Mouse (Mus musculus): ENCODE data around the gene Jmjd7.

Gene Jmjd7

DNA sequence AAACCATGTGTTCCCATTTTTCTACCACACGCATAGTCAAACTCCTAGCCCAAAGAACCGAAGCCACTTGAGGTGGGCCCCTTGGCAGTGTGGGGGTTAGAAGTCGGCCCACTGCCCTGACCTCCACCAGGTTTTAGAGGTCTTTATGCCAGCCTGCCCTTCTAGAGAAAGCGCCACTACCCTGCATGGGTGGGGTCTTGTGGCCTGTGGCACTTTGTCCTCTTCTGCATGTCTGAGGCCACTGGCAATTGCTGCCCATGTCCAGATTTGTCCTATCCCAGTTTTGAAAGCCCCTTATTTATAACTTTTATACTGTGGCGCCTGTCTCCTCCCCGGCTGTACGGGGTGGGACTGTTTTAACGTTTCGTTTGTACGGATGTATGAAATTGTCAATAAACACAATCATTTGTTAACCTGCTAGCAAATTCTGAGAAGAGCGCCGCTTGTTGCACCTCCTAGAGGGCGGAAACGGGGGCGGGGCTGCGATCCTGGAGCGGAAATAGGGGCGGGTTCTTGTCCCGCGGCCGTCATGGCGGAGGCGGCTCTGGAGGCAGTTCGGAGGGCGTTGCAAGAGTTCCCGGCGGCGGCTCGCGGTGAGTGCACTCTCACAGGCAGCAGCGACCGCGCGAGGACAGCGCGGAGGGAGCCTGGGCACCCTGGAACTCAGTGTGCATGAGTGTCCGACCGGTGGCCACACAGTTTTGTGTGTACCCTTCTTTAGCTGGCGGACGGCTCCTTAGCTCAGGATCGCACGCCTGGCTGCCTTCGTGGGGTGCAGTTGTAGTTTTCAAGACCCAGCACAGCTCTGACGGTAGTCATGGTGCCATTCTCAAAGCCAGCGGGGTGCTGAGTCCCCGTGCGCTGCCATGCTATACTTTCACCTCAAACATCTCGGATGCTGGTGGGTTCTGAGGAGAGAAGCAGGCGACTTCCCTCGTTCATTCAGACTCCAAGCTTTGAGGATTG lies at the start of gene Jmjd7, which contains the start of gene Gm28042:
Gene Jmjd7 (plus strand): TSS at position 500 of the 966 bp plus-strand sequence.
Gene Gm28042 (plus strand): TSS at position 510 of the 966 bp plus-strand sequence.
- peak; percentile 85 for DNase-seq (ENCODE audit: low read depth, low spot score)

DNA sequence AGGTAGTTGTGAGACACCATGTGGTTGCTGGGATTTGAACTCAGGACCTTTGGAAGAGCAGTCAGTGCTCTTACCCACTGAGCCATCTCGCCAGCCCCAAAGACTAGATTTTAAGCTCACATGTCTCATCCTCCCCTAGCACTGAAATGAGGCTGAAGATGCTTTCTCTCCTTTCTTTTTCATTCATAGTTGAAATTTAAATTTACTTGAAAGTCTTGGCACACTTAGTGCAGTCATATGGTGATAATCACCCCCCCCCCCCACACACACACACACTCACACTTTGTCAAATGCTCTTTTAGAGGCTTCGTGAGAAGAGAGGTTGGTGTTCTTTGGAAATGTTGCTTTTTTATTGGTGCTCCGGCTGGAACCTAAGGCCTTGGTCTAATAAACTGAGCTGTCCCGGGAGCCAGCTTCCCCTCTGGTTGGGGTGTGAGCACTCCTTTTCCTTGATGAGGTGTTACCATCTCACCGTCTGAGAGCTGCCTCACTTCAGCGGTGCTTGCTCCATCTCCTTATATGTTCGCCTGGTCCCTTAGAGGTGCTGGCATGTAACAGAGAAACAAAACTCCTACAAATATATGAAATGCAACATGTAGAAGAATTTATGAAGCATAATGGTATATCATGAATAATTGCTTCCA lies 46.8 kb upstream of the Jmjd7 start:
- no peak for DNase-seq (ENCODE audit: low read depth, low spot score)

DNA sequence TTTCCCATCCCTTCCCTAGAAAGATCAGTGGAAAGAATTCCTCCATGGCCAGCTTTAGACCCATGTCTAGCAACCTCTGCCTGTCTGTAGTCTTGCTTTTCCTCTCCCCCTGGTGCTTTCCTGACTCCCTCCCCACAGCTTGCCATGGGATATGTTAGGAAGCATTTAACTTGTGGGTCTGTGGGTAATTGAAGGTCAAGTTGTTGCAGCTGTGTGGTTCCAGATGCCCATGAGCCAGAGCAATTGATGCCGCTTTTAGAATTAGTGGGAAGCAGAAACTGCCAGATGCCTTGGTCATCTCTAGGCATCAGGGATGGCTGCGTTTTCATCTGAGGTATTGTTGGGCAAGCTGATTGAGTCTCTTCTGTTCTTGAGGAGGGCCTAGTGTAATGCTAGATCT lies 45.7 kb upstream of the Jmjd7 start:
- no peak for DNase-seq (ENCODE audit: low read depth, low spot score)

DNA sequence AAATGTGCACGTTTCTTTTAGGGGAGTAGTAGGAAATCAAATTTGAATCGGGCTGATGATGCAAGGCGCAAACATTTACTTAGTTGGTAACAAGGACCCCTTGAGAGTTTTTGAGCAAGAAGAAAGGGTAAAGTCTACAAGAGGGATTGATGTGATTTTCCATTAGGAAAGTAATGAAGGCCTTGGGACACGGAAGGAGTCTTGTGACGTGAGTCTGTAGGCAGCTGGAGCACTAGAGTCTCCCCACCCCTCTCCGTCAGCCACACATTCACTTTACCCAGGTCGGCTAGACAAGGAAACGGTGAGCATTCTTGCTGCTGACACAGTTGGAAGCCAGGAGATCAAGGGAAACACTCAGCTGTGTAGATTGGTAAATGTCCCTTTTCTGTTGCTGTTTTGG lies 41.4 kb upstream of the Jmjd7 start:
- no peak for DNase-seq (ENCODE audit: low read depth, low spot score)

DNA sequence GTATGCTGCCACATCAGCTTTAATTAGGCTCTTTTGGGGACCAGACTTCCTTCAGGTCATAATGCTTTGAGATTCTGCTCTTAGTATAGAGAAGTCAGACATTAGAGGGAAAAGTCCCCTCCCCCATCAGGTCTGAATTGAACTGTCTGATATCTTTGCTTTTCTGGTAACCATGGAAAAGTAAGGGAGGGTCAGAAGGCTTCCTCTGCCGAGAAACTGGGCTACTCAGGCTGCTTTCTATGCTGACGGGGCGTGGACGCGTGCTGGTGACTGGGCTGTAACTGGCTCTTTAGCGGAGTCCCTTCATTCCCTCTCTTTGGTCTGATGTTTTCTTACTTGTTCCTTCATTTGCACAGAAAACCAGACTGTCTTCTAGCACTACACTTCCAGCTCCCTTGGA lies 40.9 kb upstream of the Jmjd7 start:
- DNase-seq (ENCODE audit: low read depth, low spot score): no peak

DNA sequence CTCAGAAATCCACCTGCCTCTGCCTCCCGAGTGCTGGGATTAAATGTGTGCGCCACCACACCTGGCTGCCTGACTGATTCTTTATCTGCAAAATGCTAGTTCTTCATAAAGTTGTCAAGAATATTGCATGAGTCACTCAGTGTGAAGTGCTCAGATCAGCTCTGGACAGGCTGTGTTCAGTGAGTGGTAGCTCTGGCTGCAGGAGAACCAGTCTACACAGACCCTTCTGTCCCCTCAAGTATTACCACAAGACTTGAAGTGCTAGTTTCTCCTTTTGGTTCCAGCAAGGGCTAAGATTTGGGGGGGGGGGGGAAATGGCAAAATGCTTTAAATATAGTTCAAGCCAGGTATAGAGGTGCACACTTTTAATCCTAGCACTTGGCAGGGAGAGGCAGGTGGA lies 39.8 kb upstream of the Jmjd7 start:
- DNase-seq (ENCODE audit: low read depth, low spot score): no peak

DNA sequence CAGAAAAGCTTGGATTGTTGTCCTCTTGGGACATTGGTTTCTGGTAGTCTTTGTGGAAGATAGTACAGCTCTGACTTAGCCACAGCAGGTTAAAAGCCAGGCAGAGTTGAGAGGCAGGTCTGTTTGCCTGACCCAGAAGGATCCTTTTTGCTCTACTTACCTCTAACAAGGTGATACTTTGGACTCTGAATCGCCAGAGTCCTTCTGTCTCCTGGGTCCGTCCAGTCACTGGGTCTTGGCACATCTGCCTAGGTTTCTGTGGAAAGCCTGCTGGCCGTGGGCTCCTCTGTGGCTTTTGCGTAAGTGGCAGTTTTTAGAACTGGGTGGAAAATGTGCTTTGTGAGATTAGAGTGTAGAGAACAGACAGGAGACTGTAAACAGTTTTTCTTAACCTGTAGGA lies 38.3 kb upstream of the Jmjd7 start:
- DNase-seq (ENCODE audit: low read depth, low spot score): no peak

DNA sequence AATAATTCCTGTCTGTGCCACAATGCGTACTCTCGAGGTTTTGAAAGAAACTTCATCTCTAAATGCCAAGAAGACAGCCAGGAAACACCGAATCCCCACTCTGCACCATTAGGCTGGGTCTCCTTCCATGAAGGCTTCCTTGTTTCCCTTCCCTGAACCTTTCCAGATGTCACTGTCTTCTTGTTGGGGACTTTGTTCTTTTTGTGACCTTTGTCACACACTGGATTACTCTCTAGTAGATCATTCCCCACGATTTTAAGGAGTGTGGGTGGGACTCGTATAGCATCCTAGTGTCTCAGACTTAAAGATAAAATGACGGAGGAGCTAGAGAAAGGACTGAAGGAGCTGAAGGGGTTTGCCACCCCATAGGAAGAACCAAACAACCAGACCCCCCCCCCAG lies 36.4 kb upstream of the Jmjd7 start:
- no peak for DNase-seq (ENCODE audit: low read depth, low spot score)

DNA sequence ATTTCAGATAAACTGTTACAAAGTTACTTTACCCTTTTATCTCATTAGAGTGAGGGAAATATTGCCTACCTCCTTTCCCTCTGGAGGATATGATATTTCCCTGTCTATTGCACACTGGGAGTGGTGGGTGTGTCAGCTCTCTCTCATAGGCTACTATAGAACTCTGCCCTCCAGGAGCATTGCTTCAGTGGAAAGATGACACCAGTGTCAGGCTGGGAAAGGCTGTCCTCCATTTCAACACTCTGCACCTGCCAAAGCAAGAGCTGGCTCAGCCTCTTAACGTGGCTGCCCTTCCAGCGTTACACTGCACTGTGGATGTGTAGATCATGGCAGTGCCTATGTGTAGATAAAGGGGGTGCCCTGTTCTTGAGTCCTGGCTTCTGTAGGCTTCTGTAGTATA lies 34.9 kb upstream of the Jmjd7 start:
- no peak for DNase-seq (ENCODE audit: low read depth, low spot score)

DNA sequence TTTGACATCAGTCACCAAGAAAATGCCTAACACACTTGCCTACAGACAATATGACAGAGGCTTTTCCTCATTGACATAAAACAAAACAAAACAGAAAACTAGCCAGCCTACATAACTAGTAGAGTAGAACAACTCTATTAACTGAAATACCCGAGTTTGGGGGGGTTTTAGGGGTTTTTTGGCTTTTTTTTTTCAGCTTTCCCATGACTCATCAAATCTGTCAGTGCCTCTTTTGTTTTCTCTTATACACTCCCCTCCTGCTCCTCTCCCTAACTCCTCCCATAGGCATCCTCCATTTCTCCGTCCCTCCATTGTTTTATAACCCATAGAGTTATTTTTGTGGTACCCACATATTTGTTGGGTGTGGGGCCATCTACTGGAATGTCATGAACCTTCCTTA lies 33.8 kb upstream of the Jmjd7 start:
- DNase-seq (ENCODE audit: low read depth, low spot score): no peak

DNA sequence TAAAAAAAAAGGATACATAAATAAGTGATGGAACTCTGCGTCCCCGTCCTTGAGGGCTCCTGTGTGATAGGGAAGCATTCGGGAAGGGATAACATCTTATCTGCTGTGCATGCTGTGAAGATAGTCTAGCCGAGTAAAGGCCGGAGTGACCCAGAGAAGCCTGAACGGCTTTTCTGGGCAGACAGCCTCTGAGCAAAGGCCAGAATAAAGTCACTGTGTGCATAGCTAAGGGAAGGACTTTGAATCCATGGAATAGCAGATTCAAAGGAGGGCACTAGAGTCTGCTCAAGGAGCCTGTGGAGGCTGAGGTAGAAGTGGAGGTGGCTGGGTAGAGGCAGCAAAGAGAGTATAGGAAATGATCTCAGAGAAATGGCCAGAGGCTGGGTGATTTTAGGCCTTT lies 32.4 kb upstream of the Jmjd7 start:
- no peak for DNase-seq (ENCODE audit: low read depth, low spot score)

DNA sequence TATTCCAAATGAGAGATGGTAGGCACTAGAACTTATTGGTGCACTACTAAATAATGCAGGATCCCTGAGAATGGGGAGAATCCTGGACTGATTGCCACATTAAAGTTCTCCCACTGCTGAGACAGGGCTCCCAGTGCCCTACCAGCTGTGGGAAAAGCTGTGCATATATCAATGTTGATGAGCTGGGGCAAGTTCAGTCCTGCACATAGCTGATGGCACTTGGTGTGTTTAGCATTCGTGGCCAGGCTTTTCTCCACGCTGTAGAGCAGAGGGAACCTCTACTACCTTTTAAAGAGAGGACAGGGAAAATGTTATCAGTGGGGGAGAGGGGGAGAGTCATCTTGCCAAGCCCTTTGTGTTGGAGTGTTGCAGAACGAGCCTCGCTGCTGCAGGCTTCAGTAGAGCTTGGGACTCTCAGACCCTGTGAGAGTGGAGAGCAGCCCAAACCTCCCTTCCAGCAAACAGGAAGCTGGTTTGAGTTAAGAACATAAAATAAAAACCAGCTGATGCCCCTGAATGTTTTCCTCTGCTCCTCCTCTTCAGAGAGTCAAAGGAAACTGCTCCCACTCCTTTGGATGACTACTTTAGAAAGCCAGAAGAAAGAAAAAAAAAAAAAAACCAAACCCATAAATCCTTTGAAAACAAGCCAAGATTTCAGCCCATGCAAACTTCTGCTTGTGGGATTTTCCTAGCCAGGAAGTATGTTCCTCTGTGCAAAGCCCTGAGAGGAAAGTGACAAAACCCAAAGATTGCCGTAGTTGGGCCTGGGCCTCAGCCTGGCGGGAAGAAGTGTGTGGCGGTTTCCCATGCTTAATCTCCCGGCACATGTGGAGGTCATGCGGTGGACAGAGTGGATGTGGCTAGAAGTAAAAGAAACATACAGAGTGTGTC lies 31.6 kb upstream of the Jmjd7 start:
- no peak for DNase-seq (ENCODE audit: low read depth, low spot score)

DNA sequence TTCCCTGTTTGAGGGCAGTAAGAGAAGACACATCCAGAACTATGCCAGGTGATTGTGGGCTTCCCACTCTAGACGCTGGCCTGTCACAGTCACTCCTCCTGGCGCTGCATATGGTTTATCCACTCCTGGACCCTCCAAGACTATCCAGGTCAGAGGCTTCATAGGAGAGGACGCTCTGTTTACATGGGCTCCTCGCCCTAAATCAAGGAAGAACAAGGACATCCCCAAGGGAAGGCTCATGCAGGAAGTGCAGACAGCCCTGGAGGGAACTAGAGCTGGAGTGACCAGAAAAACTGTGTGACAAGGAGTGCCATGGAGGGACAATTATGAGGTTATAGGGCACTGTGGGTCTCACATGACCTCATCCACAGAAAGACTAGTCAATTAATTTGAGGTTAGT lies 29.9 kb upstream of the Jmjd7 start:
- no peak for DNase-seq (ENCODE audit: low read depth, low spot score)

DNA sequence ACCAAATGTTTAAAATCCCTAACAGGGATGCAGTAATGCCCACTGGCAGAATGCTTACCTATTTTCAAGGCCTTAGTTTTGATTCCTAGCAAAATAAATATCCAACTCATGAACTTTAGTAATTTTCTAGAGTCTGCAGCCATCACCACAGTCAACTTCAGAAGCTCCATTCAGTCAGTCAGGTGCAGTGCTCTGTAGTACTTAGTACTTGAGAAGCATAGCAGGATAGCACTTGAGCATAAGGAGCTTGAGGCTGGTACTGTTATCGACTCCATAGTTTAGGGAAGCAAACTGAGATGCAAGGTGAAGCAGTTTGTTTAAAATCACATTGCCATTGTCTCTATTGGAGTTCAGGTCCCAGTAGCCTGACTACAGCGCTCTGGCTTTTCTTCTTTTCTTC lies 27.6 kb upstream of the Jmjd7 start:
- no peak for DNase-seq (ENCODE audit: low read depth, low spot score)

DNA sequence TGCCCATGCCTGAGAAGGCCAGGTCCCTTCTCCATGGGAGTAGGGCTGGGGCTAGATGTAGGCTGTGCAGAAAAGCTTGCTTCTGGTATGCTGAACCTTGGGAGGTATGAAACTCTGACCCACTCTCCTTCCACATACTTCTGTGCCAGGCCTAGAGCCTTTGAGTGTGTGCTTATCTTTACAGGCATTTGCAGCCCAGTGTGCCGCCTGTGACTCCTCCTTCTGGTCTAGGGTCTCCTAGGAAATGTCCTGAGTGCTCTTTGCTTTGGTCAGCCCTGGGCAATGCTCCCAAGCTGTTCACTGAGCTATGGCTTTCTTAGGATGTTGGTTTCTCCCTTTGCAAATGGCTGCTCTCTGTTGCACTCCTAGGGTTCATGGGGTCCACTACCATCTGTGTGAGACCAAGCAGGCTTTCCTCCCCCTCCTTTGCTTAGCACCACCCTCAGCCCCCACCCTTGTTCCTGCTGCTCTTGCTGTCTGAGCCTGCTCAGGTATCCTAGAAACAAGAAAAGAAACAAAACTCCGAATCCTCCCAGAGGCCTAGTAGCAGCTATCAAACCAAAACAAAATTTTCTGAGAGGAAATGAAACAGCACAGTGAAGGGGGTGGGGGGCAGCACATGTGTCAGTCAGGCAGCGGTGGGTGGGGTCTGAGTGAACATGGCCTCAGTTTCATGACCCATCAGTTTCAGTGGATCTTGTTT lies 26.2 kb upstream of the Jmjd7 start:
- DNase-seq (ENCODE audit: low read depth, low spot score): no peak

DNA sequence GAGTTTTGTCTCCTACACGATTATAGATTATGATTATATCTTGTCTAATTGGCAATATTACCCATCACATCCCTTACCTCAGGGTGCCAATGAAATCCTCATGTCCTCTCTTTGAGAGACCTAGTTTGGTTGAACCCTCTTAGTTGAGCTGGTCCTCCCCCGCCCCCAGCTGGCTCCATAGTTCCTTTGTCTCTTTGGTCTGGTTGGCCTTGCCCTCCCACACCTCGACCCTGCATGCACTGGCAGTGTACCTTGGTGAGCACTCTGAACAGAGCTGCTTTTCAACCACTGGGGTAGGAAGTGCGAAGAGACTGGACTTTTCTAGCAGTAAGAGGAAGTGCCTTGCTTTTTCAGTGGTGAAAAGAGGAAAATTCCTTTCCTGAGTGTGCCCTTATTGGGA lies 25.3 kb upstream of the Jmjd7 start:
- DNase-seq (ENCODE audit: low read depth, low spot score): no peak

DNA sequence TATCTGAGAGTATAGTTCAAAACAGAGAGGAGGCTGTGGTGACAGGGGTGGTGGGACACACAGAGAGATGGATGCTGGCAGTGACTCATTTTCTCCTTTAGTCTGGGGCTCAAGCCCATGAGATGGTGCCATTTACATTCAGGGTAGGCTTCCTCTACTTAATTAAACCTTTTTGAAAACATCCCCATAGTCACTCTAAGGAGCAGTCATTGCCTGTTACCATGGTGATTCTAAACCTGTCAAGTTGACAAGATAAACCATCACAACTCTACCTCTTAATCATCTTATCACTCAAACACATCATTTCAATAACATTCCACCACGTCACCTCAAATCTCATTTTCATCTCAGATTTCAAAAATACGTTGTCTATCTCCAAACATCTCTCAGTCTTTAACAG lies 23.3 kb upstream of the Jmjd7 start:
- DNase-seq (ENCODE audit: low read depth, low spot score): no peak

DNA sequence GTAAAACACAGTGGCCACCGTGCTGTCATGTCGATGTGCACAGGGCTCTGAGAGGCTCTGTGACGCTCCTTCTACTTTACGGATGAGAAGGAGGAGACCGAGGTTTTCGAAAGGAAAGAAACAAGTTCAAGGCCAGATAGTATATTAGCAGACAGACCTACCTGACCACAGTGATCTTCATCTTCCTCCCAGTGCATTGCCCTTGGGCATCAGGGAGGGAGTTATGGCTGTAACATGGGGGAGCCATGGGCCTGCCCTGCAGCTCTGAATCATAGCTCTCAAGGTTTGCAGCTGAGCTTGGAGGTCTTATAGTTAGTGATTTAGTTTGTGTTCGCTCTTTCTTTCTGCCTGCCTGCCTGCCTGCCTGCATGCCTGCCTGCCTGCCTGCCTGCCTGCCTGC lies 20.6 kb upstream of the Jmjd7 start:
- DNase-seq (ENCODE audit: low read depth, low spot score): no peak

DNA sequence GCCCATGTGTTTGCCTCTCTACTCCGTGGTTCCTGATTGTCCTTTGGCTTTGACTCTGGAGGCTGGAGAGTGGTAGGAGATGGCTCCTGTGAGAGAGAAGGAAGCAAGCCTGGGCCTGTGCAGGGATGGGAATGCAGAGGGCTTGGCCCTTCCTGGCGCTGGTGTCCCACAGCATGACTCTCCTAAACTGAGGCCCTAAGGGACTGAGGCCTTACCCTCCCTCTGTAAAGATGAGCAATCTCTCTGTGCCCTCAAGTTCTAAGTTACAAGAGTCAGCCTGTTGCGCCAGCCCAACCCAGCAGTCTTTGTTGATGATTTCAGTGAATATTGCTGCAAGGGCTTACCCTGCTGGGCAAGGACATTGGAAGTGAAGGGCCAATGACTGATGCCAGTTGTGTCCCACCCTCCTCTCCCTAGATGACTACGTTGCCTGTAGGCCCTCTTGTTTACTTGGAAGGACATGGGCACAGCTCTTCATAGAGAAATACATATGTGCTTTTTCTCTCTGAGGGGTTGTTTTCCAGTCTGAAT lies 19.5 kb upstream of the Jmjd7 start:
- no peak for DNase-seq (ENCODE audit: low read depth, low spot score)

DNA sequence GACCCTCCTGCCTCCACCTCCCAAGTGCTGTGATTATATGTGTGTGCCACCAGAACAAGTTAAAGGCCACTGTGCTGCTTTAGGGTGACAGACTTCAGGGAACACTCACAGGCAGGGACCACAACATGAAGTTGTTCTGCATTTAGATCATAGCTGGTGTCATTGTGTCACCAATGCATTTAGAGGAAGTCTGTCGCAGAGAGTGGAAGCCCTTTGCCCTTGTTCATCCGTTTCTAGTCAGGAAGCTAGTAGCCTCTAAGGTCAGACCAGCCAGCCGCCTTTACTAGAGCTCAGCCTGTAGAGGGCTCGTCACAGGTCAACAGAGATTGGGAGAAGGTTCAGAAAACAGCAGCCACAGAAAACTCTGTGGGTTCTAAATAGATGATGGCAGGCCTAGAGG lies 18.6 kb upstream of the Jmjd7 start:
- no peak for DNase-seq (ENCODE audit: low read depth, low spot score)
